Mouse (Mus musculus): ENCODE data around the gene Il13. TPM values are rescaled to one million over a fixed set of nuclear protein-coding genes. Genes with fewer than 3 reads are reported as not detected.

Gene Il13
- total and polyA plus RNA-seq, 3 experiments: not detected

- Histone ChIP-seq H3K79me2 (ENCODE audit: control insufficient read depth, insufficient read depth, low read length, poor library complexity) (no peaks in the 10 kb centered on the region), H3K9me3 (replicated peaks; ENCODE audit: insufficient read depth, low read length) (no peaks in the 10 kb centered on the region), H3K4me1 (ENCODE audit: control insufficient read depth in 1 of 2, insufficient read depth in 2 of 2, low read length in 2 of 2) (peaks cover 0 to 3% of the 10 kb centered on the region in 2 experiments; a peak in 1 of 4 replicates), H3K4me3 (ENCODE audit: control insufficient read depth in 1 of 2, insufficient read depth in 1 of 2, low read depth in 2 of 2, low read length in 2 of 2) (no peak overlapping the region), H3K27ac (ENCODE audit: control insufficient read depth, low read depth, low read length) (no peak overlapping the region), H3K27me3 (ENCODE audit: control insufficient read depth in 1 of 2, insufficient read depth in 2 of 2, low read length in 2 of 2) (no peaks in the 10 kb centered on the region), H3K36me3 (ENCODE audit: control insufficient read depth in 1 of 2, insufficient read depth in 2 of 2, low read length in 2 of 2) (peaks cover 0 to 3% of the 10 kb centered on the region in 2 experiments; a peak in 3 of 4 replicates), H3K9ac (ENCODE audit: control insufficient read depth, low read depth, low read length, poor library complexity, severe bottlenecking) (no peak overlapping the region)
- DNase-seq (ENCODE audit: low read depth, low spot score): no peak
- TF ChIP-seq MAFK (IDR thresholded peaks at IDR 0.05; ENCODE audit: borderline replicate concordance, low read depth, low read length) (no peak), HCFC1 (IDR thresholded peaks at IDR 0.05; ENCODE audit: low read depth, low read length) (no peak)
Measured at GRCm38 (mm10) chr11:53591116-53591515, 43.4 kb downstream of the Il13 start.

DNA sequence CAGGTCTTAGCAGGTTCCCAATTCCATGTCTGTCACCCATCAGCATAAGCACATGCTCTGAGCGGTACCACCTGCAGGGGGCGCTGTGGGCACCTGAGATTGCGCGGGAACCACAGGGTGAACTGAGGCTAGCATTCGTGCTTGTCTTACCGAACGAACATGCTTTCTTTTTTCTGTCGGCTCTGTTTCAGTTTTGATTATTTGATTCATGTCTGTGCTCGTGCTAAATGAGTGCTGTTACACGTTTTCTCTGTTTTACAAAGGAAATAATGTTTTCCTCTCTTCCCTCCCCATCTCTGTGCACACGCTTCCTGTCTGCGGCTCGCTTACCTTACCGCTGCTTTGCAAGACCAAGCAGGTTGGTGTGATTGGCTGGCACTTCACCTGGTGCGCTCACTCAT, 44.1 kb downstream of the Il13 start:
- peak overlapping the region in 1 of 2 experiments; percentile 42; a peak in 2 of 4 replicates for H3K4me3 ChIP-seq (ENCODE audit: control insufficient read depth in 1 of 2, insufficient read depth in 1 of 2, low read depth in 2 of 2, low read length in 2 of 2)
- peak overlapping the region; percentile 67 for H3K9ac ChIP-seq (ENCODE audit: control insufficient read depth, low read depth, low read length, poor library complexity, severe bottlenecking)
- H3K27me3 ChIP-seq (ENCODE audit: control insufficient read depth in 1 of 2, insufficient read depth in 2 of 2, low read length in 2 of 2): no peaks in the 10 kb centered on the region
- no peak overlapping the region for H3K27ac ChIP-seq (ENCODE audit: control insufficient read depth, low read depth, low read length)
- DNase-seq (ENCODE audit: low read depth, low spot score): peak; percentile 90
- H3K79me2 ChIP-seq (ENCODE audit: control insufficient read depth, insufficient read depth, low read length, poor library complexity): no peaks in the 10 kb centered on the region
- no peaks in the 10 kb centered on the region for H3K9me3 ChIP-seq (replicated peaks; ENCODE audit: insufficient read depth, low read length)
- H3K36me3 ChIP-seq (ENCODE audit: control insufficient read depth in 1 of 2, insufficient read depth in 2 of 2, low read length in 2 of 2): peaks cover 0 to 3% of the 10 kb centered on the region in 2 experiments; a peak in 3 of 4 replicates
- peaks cover 0 to 3% of the 10 kb centered on the region in 2 experiments; a peak in 1 of 4 replicates for H3K4me1 ChIP-seq (ENCODE audit: control insufficient read depth in 1 of 2, insufficient read depth in 2 of 2, low read length in 2 of 2)
- TF ChIP-seq MAZ (IDR thresholded peaks at IDR 0.05; ENCODE audit: low read depth, low read length): no peak
- no peak for TF ChIP-seq MEF2A (IDR thresholded peaks at IDR 0.05; ENCODE audit: extremely low read depth, insufficient replicate concordance, low read depth, low read length, poor library complexity, severe bottlenecking)
- TF ChIP-seq POLR2AphosphoS5 (IDR thresholded peaks at IDR 0.05; ENCODE audit: borderline replicate concordance, low read depth, low read length): no peak
- no peak for TF ChIP-seq ELF1 (IDR thresholded peaks at IDR 0.05; ENCODE audit: low read depth, low read length)
- TF ChIP-seq NRF1 (IDR thresholded peaks at IDR 0.05; ENCODE audit: insufficient read depth, low read depth, low read length, poor library complexity, severe bottlenecking): peak; percentile 43; the same call in 1 of the 2 replicates
- TF ChIP-seq RCOR1 (IDR thresholded peaks at IDR 0.05; ENCODE audit: low read depth, low read length): no peak
- no peak for TF ChIP-seq TAL1 (IDR thresholded peaks at IDR 0.05; ENCODE audit: low read length)
- no peak for TF ChIP-seq TCF12 (IDR thresholded peaks at IDR 0.05; ENCODE audit: low read depth, low read length)
- TF ChIP-seq E2F4 (IDR thresholded peaks at IDR 0.05; ENCODE audit: borderline replicate concordance, low read depth, low read length): peak; percentile 97
- TF ChIP-seq RAD21 (IDR thresholded peaks at IDR 0.05; ENCODE audit: low read depth, low read length): peak; percentile 74
- TF ChIP-seq GATA1 (IDR thresholded peaks at IDR 0.05; ENCODE audit: low read depth, low read length): 0 out of 2 replicates have a peak, but pooled peaks have one; percentile 19
- no peak for TF ChIP-seq MYB (IDR thresholded peaks at IDR 0.05; ENCODE audit: low read depth, low read length)
- no peak for TF ChIP-seq ZKSCAN1 (IDR thresholded peaks at IDR 0.05; ENCODE audit: low read depth, low read length)
- TF ChIP-seq HCFC1 (IDR thresholded peaks at IDR 0.05; ENCODE audit: low read depth, low read length): 0 out of 2 replicates have a peak, but pooled peaks have one; percentile 23
- TF ChIP-seq UBTF (IDR thresholded peaks at IDR 0.05; ENCODE audit: borderline replicate concordance, insufficient read depth, low read depth, low read length): no peak
- TF ChIP-seq MYC (IDR thresholded peaks at IDR 0.05; ENCODE audit: low read depth, low read length): peak; percentile 99
- TF ChIP-seq MXI1 (IDR thresholded peaks at IDR 0.05; ENCODE audit: low read depth, low read length): peak; percentile 58; the same call in 1 of the 2 replicates
- 0 out of 2 replicates have a peak, but pooled peaks have one; percentile 12 for TF ChIP-seq USF1 (IDR thresholded peaks at IDR 0.05; ENCODE audit: low read depth, low read length)
- no peak for TF ChIP-seq MAFK (IDR thresholded peaks at IDR 0.05; ENCODE audit: borderline replicate concordance, low read depth, low read length)
- no peak for TF ChIP-seq BHLHE40 (IDR thresholded peaks at IDR 0.05; ENCODE audit: borderline replicate concordance, low read depth, low read length)
- TF ChIP-seq SIN3A (IDR thresholded peaks at IDR 0.05; ENCODE audit: low read length): peak; percentile 49
- no peak for TF ChIP-seq GABPA (IDR thresholded peaks at IDR 0.05; ENCODE audit: low read depth, low read length)
- TF ChIP-seq CHD1 (IDR thresholded peaks at IDR 0.05; ENCODE audit: low read depth, low read length): no peak
- TF ChIP-seq KAT2A (conservative IDR thresholded peaks at IDR 0.05; ENCODE audit: low read depth, low read length): no peak
- no peak for TF ChIP-seq USF2 (IDR thresholded peaks at IDR 0.05; ENCODE audit: borderline replicate concordance in 1 of 2, insufficient read depth in 1 of 2, low read depth in 1 of 2, low read length in 2 of 2)
- no peak for TF ChIP-seq NELFE (IDR thresholded peaks at IDR 0.05; ENCODE audit: low read depth, low read length)
- peak; percentile 97 for TF ChIP-seq SMC3 (IDR thresholded peaks at IDR 0.05; ENCODE audit: low read depth, low read length)
- TF ChIP-seq CTCF (IDR thresholded peaks at IDR 0.05 in 2 of 3, conservative IDR thresholded peaks at IDR 0.05 in 1 of 3; ENCODE audit: control insufficient read depth in 1 of 3, insufficient read depth in 1 of 3, low read depth in 2 of 3, low read length in 3 of 3, poor library complexity in 1 of 3, severe bottlenecking in 1 of 3): peak in 2 of 3 experiments; percentile 94 to 99
- TF ChIP-seq TBP (IDR thresholded peaks at IDR 0.05; ENCODE audit: low read depth, low read length): no peak
- peak; percentile 98 for TF ChIP-seq MAX (IDR thresholded peaks at IDR 0.05; ENCODE audit: low read length)
